Mouse (Mus musculus): Measurements from ENCODE around the gene Ltbp1.

Ltbp1 gene

GRCm38 (mm10) chr17:75069232-75069631 lies 63.9 kb downstream of the Ltbp1 start:
- DNase-seq, result no peak

- no peak for DNase-seq
Measured at GRCm38 (mm10) chr17:75071174-75071573, 65.8 kb downstream of the Ltbp1 start.

GRCm38 (mm10) chr17:75071749-75072148 lies 66.4 kb downstream of the Ltbp1 start:
- no peak for DNase-seq

- DNase-seq, result peak; percentile 22 to 37
Measured at GRCm38 (mm10) chr17:75073887-75074286, 68.5 kb downstream of the Ltbp1 start.

- DNase-seq, result peak; percentile 60 to 62
Measured at GRCm38 (mm10) chr17:75074978-75075699, 69.8 kb downstream of the Ltbp1 start.

GRCm38 (mm10) chr17:75081401-75081800 lies 76.0 kb downstream of the Ltbp1 start:
- no peak for DNase-seq

- no peak for DNase-seq
Measured at GRCm38 (mm10) chr17:75082449-75082848, 77.1 kb downstream of the Ltbp1 start.

GRCm38 (mm10) chr17:75087296-75087941 lies 82.1 kb downstream of the Ltbp1 start:
- peak in 1 of 2 experiments; percentile 55 for DNase-seq

GRCm38 (mm10) chr17:75088232-75088631 lies 82.9 kb downstream of the Ltbp1 start:
- no peak for DNase-seq

- peak in 1 of 2 experiments; percentile 32 for DNase-seq
Measured at GRCm38 (mm10) chr17:75088727-75089126, 83.4 kb downstream of the Ltbp1 start.

GRCm38 (mm10) chr17:75090556-75090955 lies 85.2 kb downstream of the Ltbp1 start:
- DNase-seq, result no peak

GRCm38 (mm10) chr17:75093563-75093962 lies 88.2 kb downstream of the Ltbp1 start:
- no peak for DNase-seq

GRCm38 (mm10) chr17:75094591-75094990 lies 89.2 kb downstream of the Ltbp1 start:
- no peak for DNase-seq

- peak in 1 of 2 experiments; percentile 32 for DNase-seq
Measured at GRCm38 (mm10) chr17:75096727-75097126, 91.4 kb downstream of the Ltbp1 start.

GRCm38 (mm10) chr17:75097367-75097766 lies 92.0 kb downstream of the Ltbp1 start:
- DNase-seq, result no peak

- DNase-seq, result peak; percentile 34 to 57
Measured at GRCm38 (mm10) chr17:75101215-75101614, 95.8 kb downstream of the Ltbp1 start.

- DNase-seq, result no peak
Measured at GRCm38 (mm10) chr17:75101994-75102393, 96.6 kb downstream of the Ltbp1 start.

GRCm38 (mm10) chr17:75107412-75107811 lies 102.0 kb downstream of the Ltbp1 start:
- DNase-seq, result no peak

GRCm38 (mm10) chr17:75107879-75108278 lies 102.5 kb downstream of the Ltbp1 start:
- no peak for DNase-seq

GRCm38 (mm10) chr17:75109081-75109716 lies 103.8 kb downstream of the Ltbp1 start:
- DNase-seq, result no peak

GRCm38 (mm10) chr17:75110252-75111205 lies 105.2 kb downstream of the Ltbp1 start:
- peak in 1 of 2 experiments; percentile 39 for DNase-seq

GRCm38 (mm10) chr17:75115594-75115993 lies 110.2 kb downstream of the Ltbp1 start:
- no peak for DNase-seq

- DNase-seq, result no peak
Measured at GRCm38 (mm10) chr17:75118896-75119295, 113.5 kb downstream of the Ltbp1 start.
